Mouse (Mus musculus) mesoderm, embryonic 11.5 days (tissue): ENCODE results near the gene Thg1l.

Source experiments
- DNase-seq: peaks from one replicate; pipeline ENCODE4 v3.0.0-alpha.2; 2012; ENCODE audit warnings: low read depth, low spot score

The Thg1l gene

GRCm38 (mm10) chr11:45927456-45927855 lies 27.8 kb downstream of the Thg1l start:
- no peak for DNase-seq

- peak; percentile 88 for DNase-seq
Observed at GRCm38 (mm10) chr11:45926640-45927082, 28.6 kb downstream of the Thg1l start.

- DNase-seq: peak; percentile 34
Observed at GRCm38 (mm10) chr11:45925436-45925835, 29.9 kb downstream of the Thg1l start.

- peak; percentile 35 for DNase-seq
Observed at GRCm38 (mm10) chr11:45921480-45921898, 33.8 kb downstream of the Thg1l start.

GRCm38 (mm10) chr11:45921026-45921425 lies 34.3 kb downstream of the Thg1l start:
- no peak for DNase-seq

GRCm38 (mm10) chr11:45918836-45919235 lies 36.5 kb downstream of the Thg1l start:
- DNase-seq: no peak

- no peak for DNase-seq
Observed at GRCm38 (mm10) chr11:45918018-45918417, 37.3 kb downstream of the Thg1l start.

GRCm38 (mm10) chr11:45916196-45916595 lies 39.1 kb downstream of the Thg1l start:
- no peak for DNase-seq

GRCm38 (mm10) chr11:45910701-45911100 lies 44.6 kb downstream of the Thg1l start:
- no peak for DNase-seq

GRCm38 (mm10) chr11:45908894-45909293 lies 46.4 kb downstream of the Thg1l start:
- no peak for DNase-seq

GRCm38 (mm10) chr11:45908070-45908469 lies 47.2 kb downstream of the Thg1l start:
- DNase-seq: no peak

GRCm38 (mm10) chr11:45907301-45907700 lies 48.0 kb downstream of the Thg1l start:
- DNase-seq: no peak

GRCm38 (mm10) chr11:45906109-45906786 lies 49.0 kb downstream of the Thg1l start:
- no peak for DNase-seq

GRCm38 (mm10) chr11:45900233-45901015 lies 54.9 kb downstream of the Thg1l start:
- DNase-seq: no peak

GRCm38 (mm10) chr11:45897392-45897791 lies 57.9 kb downstream of the Thg1l start:
- no peak for DNase-seq
